Mouse (Mus musculus) 3T3-L1 (cell line): ENCODE results near the gene Ing5.
"Not testable (repeated sequence)": the region's sequence is repeated elsewhere in the genome, so short reads cannot be mapped to it uniquely, and the experiment has no call there.

Source experiments
- DNase-seq: peaks from one replicate; pipeline ENCODE4 v3.0.0-alpha.2; 2015; ENCODE audit warnings: low read depth, low spot score

Ing5 gene

GRCm38 (mm10) chr1:93859619-93860018 is 55.9 kb downstream of the Ing5 start:
- DNase-seq = peak; percentile 1

- not testable (repeated sequence) for DNase-seq
Measured at GRCm38 (mm10) chr1:93861048-93861447, 57.3 kb downstream of the Ing5 start, which contains the start of gene Gal3st2. Gene Gal3st2, plus strand, starts transcription at chr1:93861306.
